Comparison of ENCODE assay signal across 10 mouse cellular contexts in the genomic region with DNA sequence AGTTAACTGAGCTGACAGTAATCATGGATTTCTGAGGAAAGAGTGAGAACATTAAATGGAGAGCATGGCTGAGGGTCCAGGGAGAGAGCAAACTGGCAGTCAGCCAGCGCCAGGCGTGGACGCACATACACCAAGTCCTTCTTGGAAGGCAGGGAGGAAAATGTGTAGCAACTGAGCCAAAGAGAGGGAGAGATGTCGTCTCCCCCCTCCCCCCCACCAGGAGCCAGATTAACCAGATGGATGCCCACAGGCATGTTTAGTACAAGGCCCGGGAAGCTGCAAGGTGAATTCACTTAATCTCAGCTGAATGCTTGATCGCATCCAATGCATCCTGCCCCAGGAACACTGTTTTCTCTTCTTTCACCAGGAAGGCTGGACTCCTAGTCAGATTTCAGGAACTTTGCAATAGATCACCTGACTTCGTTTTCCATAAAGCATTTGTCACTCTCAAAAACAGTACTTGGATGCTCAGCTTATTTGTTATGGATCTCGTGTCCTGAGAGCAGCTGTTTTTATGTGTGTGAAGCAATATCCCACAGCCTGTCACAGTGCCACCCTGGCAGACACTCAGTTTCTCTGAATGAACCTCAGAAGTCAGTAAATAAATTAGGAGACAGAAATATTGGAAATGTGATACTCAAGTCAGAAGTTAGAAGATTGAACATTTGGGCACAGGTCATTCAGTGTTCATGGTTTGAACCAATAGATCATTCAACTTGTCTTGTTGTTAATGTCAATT.
A peak's percentile ranks its signal among the peaks of the same experiment; 100 is the strongest.
DNase-seq lines count a peak whose midpoint lies in the region; ATAC-seq lines count a peak whose summit lies in the region.
"Had no signal": no experiment of that assay in that cellular context is flagged by ENCODE, and none has a peak within 500 bp of the region (broad histone marks: within the 10 kb centered on the region; RNA-seq: fewer than 3 reads in every experiment).

No protein-coding gene starts in this region.

- WGBS in kidney, embryonic 16.5 days: 34% methylated on average over 8 of the region's 8 CpGs
- 52% methylated on average over 8 of the region's 8 CpGs for WGBS in neural tube, embryonic 15.5 days

- no peaks in the 10 kb centered on the region for H3K27me3 ChIP-seq in kidney, embryonic 16.5 days (ENCODE audit: insufficient read depth, low read length)
- no peaks in the 10 kb centered on the region for H3K27me3 ChIP-seq in neural tube, embryonic 15.5 days (replicated peaks)

- no peak overlapping the region for H3K4me3 ChIP-seq in kidney, embryonic 16.5 days (ENCODE audit: low read length)
- H3K4me3 ChIP-seq in neural tube, embryonic 15.5 days (replicated peaks): no peak overlapping the region

- DNase-seq in gastrocnemius, adult 18-20 months (ENCODE audit: low spot score): peak; percentile 44
- no peak for DNase-seq in gastrocnemius, postnatal 36 days
- DNase-seq in retina, postnatal 1 day: peak; percentile 35
- no peak for DNase-seq in retina, embryonic 14.5 days (ENCODE audit: low spot score)
- no peak for DNase-seq in urinary bladder, postnatal 25 days (ENCODE audit: low spot score)
- no peak for DNase-seq in urinary bladder, postnatal 10 days (ENCODE audit: low spot score)
- DNase-seq: right cerebral cortex, adult 18-20 months; thymus, postnatal 25 days had no signal

- ATAC-seq in kidney, embryonic 16.5 days (ENCODE audit: low FRiP score, low TSS enrichment): peak; percentile 81
- peak; percentile 61 for ATAC-seq in neural tube, embryonic 15.5 days (ENCODE audit: low FRiP score)

- H3K4me1 ChIP-seq in kidney, embryonic 16.5 days (ENCODE audit: insufficient read depth, low read length): peaks cover 11% of the 10 kb centered on the region
- H3K4me1 ChIP-seq in neural tube, embryonic 15.5 days: peaks cover 5% of the 10 kb centered on the region; the same call in 1 of the 2 replicates

- H3K36me3 ChIP-seq in kidney, embryonic 16.5 days (ENCODE audit: insufficient read depth, low read length): no peaks in the 10 kb centered on the region
- H3K36me3 ChIP-seq in neural tube, embryonic 15.5 days: no peaks in the 10 kb centered on the region

- intact Hi-C loops in gastrocnemius, postnatal 36 days (cut with DNase I): no loop called here

- no peak overlapping the region for H3K9ac ChIP-seq in kidney, embryonic 16.5 days (replicated peaks; ENCODE audit: low read length)
- no peak overlapping the region for H3K9ac ChIP-seq in neural tube, embryonic 15.5 days (replicated peaks)

- no peak overlapping the region for H3K4me2 ChIP-seq in kidney, embryonic 16.5 days (replicated peaks; ENCODE audit: low read depth, low read length)
- no peak overlapping the region for H3K4me2 ChIP-seq in neural tube, embryonic 15.5 days

- H3K9me3 ChIP-seq in kidney, embryonic 16.5 days (ENCODE audit: low read length): no peaks in the 10 kb centered on the region
- no peaks in the 10 kb centered on the region for H3K9me3 ChIP-seq in neural tube, embryonic 15.5 days (replicated peaks)

- 0 out of 2 replicates have a peak overlapping the region, but pooled peaks have one; percentile 15 for H3K27ac ChIP-seq in kidney, embryonic 16.5 days (ENCODE audit: low read length)
- H3K27ac ChIP-seq in neural tube, embryonic 15.5 days (replicated peaks): no peak overlapping the region

Comparison
In these comparisons a context has a peak if more than half of its experiments do, and no peak if none do; other contexts are left out.
1. DNase-seq: peak in gastrocnemius, adult 18-20 months (single experiment) and retina, postnatal 1 day (single experiment); none in gastrocnemius, postnatal 36 days (0 of 2), retina, embryonic 14.5 days (single experiment), urinary bladder, postnatal 25 days (single experiment) and urinary bladder, postnatal 10 days (single experiment).